Mouse (Mus musculus) forebrain, embryonic 10.5 days (tissue): ENCODE data around the gene Arih2. TPM values are rescaled to one million over a fixed set of nuclear protein-coding genes. Genes with fewer than 3 reads are reported as not detected.
"Not testable (repeated sequence)": the region's sequence is repeated elsewhere in the genome, so short reads cannot be mapped to it uniquely, and the experiment has no call there.

Experiments
- DNase-seq: peaks from one replicate; pipeline ENCODE4 v3.0.0-alpha.2; 2017; ENCODE audit warnings: low spot score; ENCODE audit errors: extremely low spot score
- H3K27ac ChIP-seq: fragments of 300-500 bp; sonication (generic); 2 replicates; pipeline ENCODE4 v1.5.1; 2016; ENCODE audit warnings: mild to moderate bottlenecking
- H3K27me3 ChIP-seq: fragments of 300-500 bp; sonication (generic); 2 replicates; pipeline ENCODE4 v1.6.1; 2016; ENCODE audit warnings: mild to moderate bottlenecking; ENCODE audit not compliant: poor library complexity, severe bottlenecking
- H3K36me3 ChIP-seq: fragments of 300-500 bp; sonication (generic); replicated peaks from 2 replicates; pipeline ENCODE4 v1.6.1; 2016; ENCODE audit warnings: mild to moderate bottlenecking, moderate library complexity
- H3K4me1 ChIP-seq: fragments of 300-500 bp; sonication (generic); 2 replicates; pipeline ENCODE4 v1.6.1; 2016
- H3K4me3 ChIP-seq: fragments of 300-500 bp; sonication (generic); 2 replicates; pipeline ENCODE4 v1.5.1; 2016; ENCODE audit warnings: mild to moderate bottlenecking, moderate library complexity
- H3K9me3 ChIP-seq: fragments of 300-500 bp; sonication (generic); 2 replicates; pipeline ENCODE4 v1.6.1; 2016; ENCODE audit warnings: mild to moderate bottlenecking, moderate library complexity
- WGBS: fragments of 180-500 bp; shearing (Covaris S2); methylation state at CpG from one replicate; pipeline ENCODE4 v1.1.7; 2016; 5-methylcytosine and 5-hydroxymethylcytosine counted together
- polyA plus RNA-seq: library from polyadenylated mRNA; unstranded; fragments of >200 nt; fragmentation: Nextera tagmentation; extraction: Ambion mirVana; gene quantifications from 2 replicates; pipeline ENCODE4 v1.2.1, GENCODE M21; 2016

Arih2 gene
- polyA plus RNA-seq, 1 experiment from 2014 or later: 64.1 TPM

DNA sequence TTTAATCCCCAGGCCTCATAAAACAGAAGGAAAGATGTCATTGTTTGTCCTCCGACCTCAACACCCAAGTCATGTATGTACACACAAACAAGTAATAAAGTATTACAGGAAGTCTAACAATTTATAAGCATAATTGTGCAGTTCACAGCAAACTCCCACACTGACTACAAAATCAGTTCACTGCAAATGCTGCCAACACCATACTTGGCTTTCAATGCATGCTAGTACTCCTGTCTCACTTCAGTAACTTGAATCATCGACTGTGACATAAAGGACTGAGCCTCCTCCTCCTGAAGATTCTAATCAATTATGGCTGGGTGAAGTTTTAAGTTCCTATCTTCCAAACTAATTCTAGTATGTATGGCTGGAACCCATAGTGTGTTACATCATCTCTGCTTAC lies 15.3 kb downstream of the Arih2 start:
- no peaks in the 10 kb centered on the region for H3K9me3 ChIP-seq
- H3K36me3 ChIP-seq: peaks cover 70% of the 10 kb centered on the region
- DNase-seq: no peak
- H3K4me3 ChIP-seq: no peak overlapping the region
- no peaks in the 10 kb centered on the region for H3K27me3 ChIP-seq
- H3K27ac ChIP-seq: no peak overlapping the region
- WGBS: 87% methylated on average over 2 of the region's 2 CpGs
- no peaks in the 10 kb centered on the region for H3K4me1 ChIP-seq

DNA sequence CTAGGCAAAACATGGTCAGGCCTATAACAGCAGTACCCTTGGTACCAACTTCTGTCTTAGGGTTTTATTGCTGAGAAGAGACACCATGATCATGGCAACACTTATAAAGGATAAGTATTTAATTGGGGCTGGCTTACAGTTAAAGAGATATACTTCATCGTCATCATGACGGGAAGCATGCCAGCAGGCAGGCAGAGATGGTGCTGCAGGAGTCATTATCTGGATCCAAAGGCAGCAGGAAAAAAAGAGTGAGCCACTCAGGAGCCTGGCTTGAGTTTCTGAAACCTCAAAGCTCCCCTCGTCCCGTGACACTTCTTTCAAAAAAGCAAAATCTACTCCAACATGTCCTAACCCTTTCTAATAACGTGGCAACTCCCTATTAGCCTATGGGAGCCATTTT lies 16.8 kb downstream of the Arih2 start:
- H3K27me3 ChIP-seq: no peaks in the 10 kb centered on the region
- no peak for DNase-seq
- no peaks in the 10 kb centered on the region for H3K4me1 ChIP-seq
- WGBS: 90% methylated on average over 5 of the region's 5 CpGs
- no peaks in the 10 kb centered on the region for H3K9me3 ChIP-seq
- peaks cover 63% of the 10 kb centered on the region for H3K36me3 ChIP-seq
- no peak overlapping the region for H3K4me3 ChIP-seq
- no peak overlapping the region for H3K27ac ChIP-seq

- H3K4me1 ChIP-seq: no peaks in the 10 kb centered on the region
- H3K27ac ChIP-seq: no peak overlapping the region
- no peaks in the 10 kb centered on the region for H3K9me3 ChIP-seq
- H3K36me3 ChIP-seq: peaks cover 61% of the 10 kb centered on the region
- H3K27me3 ChIP-seq: no peaks in the 10 kb centered on the region
- WGBS: 93% methylated on average over 5 of the region's 5 CpGs
- H3K4me3 ChIP-seq: no peak overlapping the region
- no peak for DNase-seq
Measured at GRCm38 (mm10) chr9:108631631-108632256, 17.4 kb downstream of the Arih2 start.

DNA sequence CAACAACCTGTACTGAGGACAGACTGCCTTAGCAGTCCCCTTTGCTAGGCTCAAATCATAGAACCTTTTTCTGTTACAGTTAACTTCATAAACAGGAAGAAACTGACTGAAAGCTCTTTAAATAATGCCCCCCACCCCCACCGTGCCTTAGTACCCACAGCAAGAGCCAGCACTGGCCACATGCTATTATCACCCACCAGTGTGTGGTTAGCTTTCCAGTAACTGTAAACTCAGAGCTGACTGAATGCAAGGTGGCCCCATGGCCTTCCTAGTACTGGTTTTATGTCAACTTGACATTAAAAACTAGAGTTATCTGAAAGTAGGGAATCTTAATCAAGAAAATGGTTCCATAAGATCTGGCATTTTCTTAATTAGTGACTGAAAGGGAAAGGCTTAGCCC lies 18.5 kb downstream of the Arih2 start:
- WGBS: 76% methylated on average over 1 of the region's 1 CpGs
- Histone ChIP-seq H3K27ac (no peak overlapping the region), H3K9me3 (no peaks in the 10 kb centered on the region), H3K4me3 (no peak overlapping the region), H3K4me1 (no peaks in the 10 kb centered on the region), H3K27me3 (no peaks in the 10 kb centered on the region), H3K36me3 (peaks cover 61% of the 10 kb centered on the region)
- no peak for DNase-seq

- Histone ChIP-seq H3K4me1 (no peaks in the 10 kb centered on the region), H3K36me3 (peaks cover 49% of the 10 kb centered on the region), H3K27me3 (no peaks in the 10 kb centered on the region), H3K27ac (no peak overlapping the region), H3K9me3 (no peaks in the 10 kb centered on the region), H3K4me3 (no peak overlapping the region)
- WGBS: 92% methylated on average over 4 of the region's 4 CpGs
- DNase-seq: no peak
Measured at GRCm38 (mm10) chr9:108628141-108628540, 21.0 kb downstream of the Arih2 start.

GRCm38 (mm10) chr9:108626498-108626897 lies 22.7 kb downstream of the Arih2 start:
- Histone ChIP-seq H3K27me3 (no peaks in the 10 kb centered on the region), H3K9me3 (no peaks in the 10 kb centered on the region), H3K4me1 (no peaks in the 10 kb centered on the region), H3K36me3 (peaks cover 41% of the 10 kb centered on the region), H3K4me3 (no peak overlapping the region), H3K27ac (no peak overlapping the region)
- WGBS: 77% methylated on average over 2 of the region's 2 CpGs
- no peak for DNase-seq

DNA sequence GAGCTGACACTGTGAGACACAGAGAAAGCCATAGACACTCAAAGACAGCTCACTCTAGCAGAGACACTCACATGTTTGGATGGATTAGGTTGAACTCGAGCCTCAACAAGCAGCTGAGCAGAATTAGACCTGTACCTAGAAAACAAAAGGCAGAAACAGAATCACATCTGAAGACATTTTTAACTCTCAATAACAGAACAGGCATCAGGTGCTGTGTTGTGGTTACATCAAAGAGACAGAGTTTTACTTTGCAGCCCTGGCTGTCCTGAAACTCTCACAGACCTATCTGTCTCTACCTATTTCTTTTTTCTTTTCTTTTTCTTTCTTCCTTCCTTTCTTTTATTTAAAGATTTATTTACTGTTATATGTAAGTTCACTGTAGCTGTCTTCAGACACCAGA lies 31.9 kb downstream of the Arih2 start:
- Histone ChIP-seq H3K27ac (no peak overlapping the region), H3K27me3 (no peaks in the 10 kb centered on the region), H3K4me1 (0 out of 2 replicates have a peak, but pooled peaks cover 3% of the 10 kb centered on the region), H3K4me3 (no peak overlapping the region), H3K36me3 (peaks cover 87% of the 10 kb centered on the region), H3K9me3 (no peaks in the 10 kb centered on the region)
- 92% methylated on average over 1 of the region's 1 CpGs for WGBS
- DNase-seq: no peak

GRCm38 (mm10) chr9:108611488-108611887 lies 37.7 kb downstream of the Arih2 start:
- Histone ChIP-seq H3K4me1 (0 out of 2 replicates have a peak, but pooled peaks cover 7% of the 10 kb centered on the region), H3K27me3 (no peaks in the 10 kb centered on the region), H3K9me3 (no peaks in the 10 kb centered on the region), H3K27ac (no peak overlapping the region), H3K4me3 (no peak overlapping the region), H3K36me3 (peaks cover 100% of the 10 kb centered on the region)
- no peak for DNase-seq
- WGBS: 95% methylated on average over 10 of the region's 10 CpGs

DNA sequence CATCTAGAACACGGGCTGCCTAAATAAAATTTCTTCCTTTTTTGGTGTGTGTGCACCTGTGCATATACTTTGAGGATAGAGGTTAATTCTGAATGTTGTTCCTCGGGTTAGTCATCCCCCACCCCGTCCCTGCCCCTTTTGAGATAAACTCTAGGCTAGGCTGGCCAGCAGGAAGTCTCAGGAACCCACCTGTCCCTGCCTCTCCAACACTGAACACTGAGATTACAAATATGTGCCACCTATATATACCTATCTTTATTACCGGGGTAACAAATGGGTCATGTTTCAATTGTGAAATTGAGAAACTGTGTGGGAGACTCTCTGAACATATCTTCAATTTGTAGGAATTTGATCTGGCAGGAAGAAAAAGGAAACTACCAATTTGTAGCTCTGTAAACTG lies 40.3 kb downstream of the Arih2 start:
- no peaks in the 10 kb centered on the region for H3K9me3 ChIP-seq
- H3K4me3 ChIP-seq: no peak overlapping the region
- no peak for DNase-seq
- peaks cover 100% of the 10 kb centered on the region for H3K36me3 ChIP-seq
- peaks cover 12% of the 10 kb centered on the region; the same call in 1 of the 2 replicates for H3K4me1 ChIP-seq
- no peak overlapping the region for H3K27ac ChIP-seq
- 91% methylated on average over 4 of the region's 4 CpGs for WGBS
- no peaks in the 10 kb centered on the region for H3K27me3 ChIP-seq

DNA sequence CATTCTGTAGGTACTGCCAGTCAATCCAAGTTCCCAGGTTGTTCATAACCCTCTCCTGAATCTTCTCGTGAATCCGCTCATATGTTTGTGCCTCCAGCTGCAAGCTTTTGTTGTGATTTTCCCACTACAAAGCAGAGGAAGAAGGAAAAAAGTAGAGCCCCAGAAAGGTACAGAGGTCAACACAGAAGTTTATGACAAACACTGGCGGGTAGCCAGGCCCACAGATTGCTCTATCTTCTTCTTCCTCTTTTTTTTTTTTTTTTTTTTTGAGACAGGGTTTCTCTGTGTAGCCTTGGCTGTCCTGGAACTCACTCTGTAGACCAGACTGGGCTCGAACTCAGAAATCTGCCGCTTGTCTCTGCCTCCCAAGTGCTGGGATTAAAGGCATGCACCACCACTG lies 41.3 kb downstream of the Arih2 start:
- not testable (repeated sequence) for DNase-seq, H3K4me3 ChIP-seq, H3K27me3 ChIP-seq, H3K27ac ChIP-seq, H3K9me3 ChIP-seq
- H3K4me1 ChIP-seq: peaks cover 12% of the 10 kb centered on the region; the same call in 1 of the 2 replicates
- peaks cover 100% of the 10 kb centered on the region for H3K36me3 ChIP-seq
- 95% methylated on average over 5 of the region's 5 CpGs for WGBS

DNA sequence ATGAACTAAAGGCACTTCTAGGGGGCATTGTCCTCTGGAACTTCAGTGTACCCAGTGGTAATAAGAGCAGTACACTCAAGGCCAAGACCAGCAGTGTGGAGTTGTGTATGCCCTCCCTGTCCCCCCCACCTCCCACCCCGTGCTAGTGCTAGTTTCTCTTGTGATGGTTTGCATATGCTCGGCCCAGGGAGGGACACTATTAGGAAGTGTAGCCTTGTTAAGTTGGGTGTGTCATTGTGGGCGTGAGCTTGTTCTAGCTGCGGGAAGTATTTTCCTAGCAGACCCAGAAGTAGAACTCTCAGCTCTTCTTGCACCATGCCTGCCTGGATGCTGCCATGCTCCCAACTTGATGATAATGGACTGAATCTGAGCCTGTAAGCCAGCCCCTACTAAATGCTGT lies 47.2 kb downstream of the Arih2 start:
- WGBS: 90% methylated on average over 4 of the region's 4 CpGs

GRCm38 (mm10) chr9:108600011-108600410 lies 49.2 kb downstream of the Arih2 start:
- 74% methylated on average over 2 of the region's 2 CpGs for WGBS

More for the DNA sequence above, 47.2 kb downstream of the Arih2 start:
- H3K4me3 ChIP-seq: no peak overlapping the region
- no peak for DNase-seq
- peaks cover 54% of the 10 kb centered on the region for H3K36me3 ChIP-seq
- H3K9me3 ChIP-seq: no peaks in the 10 kb centered on the region
- peaks cover 16% of the 10 kb centered on the region for H3K4me1 ChIP-seq
- H3K27ac ChIP-seq: no peak overlapping the region
- no peaks in the 10 kb centered on the region for H3K27me3 ChIP-seq

GRCm38 (mm10) chr9:108599021-108599566 lies 50.1 kb downstream of the Arih2 start:
- no peak overlapping the region for H3K4me3 ChIP-seq
- H3K9me3 ChIP-seq: no peaks in the 10 kb centered on the region
- H3K4me1 ChIP-seq: peaks cover 23% of the 10 kb centered on the region
- H3K36me3 ChIP-seq: peaks cover 32% of the 10 kb centered on the region
- H3K27me3 ChIP-seq: no peaks in the 10 kb centered on the region
- WGBS: 74% methylated on average over 4 of the region's 4 CpGs
- DNase-seq: no peak
- H3K27ac ChIP-seq: no peak overlapping the region

More at GRCm38 (mm10) chr9:108600011-108600410, 49.2 kb downstream of the Arih2 start:
- Histone ChIP-seq H3K4me3 (no peak overlapping the region), H3K36me3 (peaks cover 34% of the 10 kb centered on the region), H3K27me3 (no peaks in the 10 kb centered on the region), H3K9me3 (no peaks in the 10 kb centered on the region), H3K4me1 (peaks cover 27% of the 10 kb centered on the region), H3K27ac (no peak overlapping the region)
- no peak for DNase-seq
